Mouse (Mus musculus) macrophage (primary cell): ENCODE results near the gene Pacs1. TPM values are rescaled to one million over a fixed set of nuclear protein-coding genes. Genes with fewer than 3 reads are reported as not detected.
"Not testable (repeated sequence)": the region's sequence is repeated elsewhere in the genome, so short reads cannot be mapped to it uniquely, and the experiment has no call there.

Experiments
- H3K27ac ChIP-seq: fragments of 350-480 bp; formaldehyde crosslinking; 2 replicates; pipeline ENCODE4 v1.9.0; 2021
- H3K36me3 ChIP-seq: fragments of 350-480 bp; formaldehyde crosslinking; 2 replicates; pipeline ENCODE4 v1.9.0; 2021; ENCODE audit errors: inconsistent target
- H3K4me3 ChIP-seq: fragments of 350-480 bp; formaldehyde crosslinking; 2 replicates; pipeline ENCODE4 v1.9.0; 2021; ENCODE audit errors: inconsistent target
- H3K79me2 ChIP-seq: fragments of 350-480 bp; formaldehyde crosslinking; 2 replicates; pipeline ENCODE4 v1.9.0; 2021; ENCODE audit errors: inconsistent target
- WGBS: methylation state at CpG from one replicate; pipeline ENCODE4 v1.1.7; 2026; ENCODE audit warnings: inconsistent platforms; ENCODE audit not compliant: missing documents; 5-methylcytosine and 5-hydroxymethylcytosine counted together
- polyA plus RNA-seq: library from polyadenylated mRNA; stranded (reverse); fragments of 250-400 nt; gene quantifications from 3 replicates; pipeline ENCODE4 v1.2.4, GENCODE M21; 2018; ENCODE audit warnings: inconsistent platforms

Gene Pacs1
- polyA plus RNA-seq, 1 experiment from 2014 or later: 16.9 TPM

DNA sequence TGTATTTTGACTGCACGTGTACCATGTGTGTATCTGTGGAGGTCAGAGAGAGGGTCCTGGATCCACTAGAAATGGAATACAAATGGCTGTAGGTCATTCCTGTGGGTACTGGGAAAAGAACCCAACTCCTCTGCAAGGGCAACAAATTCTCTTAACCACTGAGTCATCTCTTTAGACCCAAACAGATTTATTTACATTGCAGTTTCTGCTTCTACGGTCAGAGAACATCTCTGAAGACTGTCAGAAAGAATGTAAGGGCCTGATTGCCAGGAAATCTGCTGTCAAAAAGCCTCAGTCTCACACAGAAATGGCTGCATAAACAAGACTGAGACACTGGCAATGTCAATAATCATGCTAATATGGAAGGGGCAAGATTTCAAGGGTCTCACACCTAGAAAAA lies 51.0 kb downstream of the Pacs1 start:
- no peak overlapping the region for H3K4me3 ChIP-seq
- H3K36me3 ChIP-seq: no peaks in the 10 kb centered on the region
- 89% methylated on average over 2 of the region's 2 CpGs for WGBS
- no peaks in the 10 kb centered on the region for H3K79me2 ChIP-seq
- no peak overlapping the region for H3K27ac ChIP-seq

DNA sequence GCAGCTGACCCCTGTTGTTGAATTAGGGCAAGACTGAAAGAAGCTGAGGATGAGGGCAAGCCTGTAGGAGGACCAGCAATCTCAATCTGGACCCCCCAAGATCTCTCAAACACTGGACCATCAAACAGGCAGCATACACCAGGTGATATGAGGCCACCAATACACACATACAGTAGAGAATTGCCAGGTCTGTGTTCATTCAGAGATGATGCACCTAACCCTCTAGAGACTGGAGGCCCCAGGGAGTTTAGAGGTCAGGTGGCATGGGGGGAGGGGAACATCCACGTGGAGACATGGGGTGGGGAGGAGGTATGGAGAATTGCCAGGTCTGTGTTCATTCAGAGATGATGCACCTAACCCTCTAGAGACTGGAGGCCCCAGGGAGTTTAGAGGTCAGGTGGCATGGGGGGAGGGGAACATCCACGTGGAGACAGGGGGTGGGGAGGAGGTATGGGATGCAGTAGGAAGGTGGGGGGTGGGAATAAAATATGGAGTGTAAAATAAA lies 51.6 kb downstream of the Pacs1 start:
- WGBS: 60% methylated on average over 1 of the region's 2 CpGs
- H3K36me3 ChIP-seq, H3K79me2 ChIP-seq, H3K27ac ChIP-seq, H3K4me3 ChIP-seq: not testable (repeated sequence)

DNA sequence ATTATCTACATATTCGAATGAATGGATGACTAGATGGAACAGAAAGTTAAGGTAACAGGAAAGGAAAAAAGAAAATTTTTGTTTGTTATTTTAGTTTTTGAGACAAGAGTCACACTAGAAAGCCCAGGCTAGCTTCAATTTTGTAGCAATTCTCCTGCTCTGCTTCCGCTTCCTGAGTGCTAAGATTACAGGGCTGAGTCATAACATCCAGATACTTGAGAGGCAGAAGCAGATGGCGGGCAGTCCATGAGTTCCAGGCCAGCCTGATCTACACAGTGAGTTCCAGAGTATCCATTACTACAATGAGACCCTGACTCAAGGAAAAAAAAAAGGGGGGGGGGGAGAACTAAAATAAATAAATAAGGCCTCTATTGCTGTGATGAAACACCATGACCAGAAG lies 52.5 kb downstream of the Pacs1 start:
- H3K4me3 ChIP-seq: no peak overlapping the region
- H3K36me3 ChIP-seq: no peaks in the 10 kb centered on the region
- WGBS: 98% methylated on average over 3 of the region's 3 CpGs
- H3K79me2 ChIP-seq: no peaks in the 10 kb centered on the region
- no peak overlapping the region for H3K27ac ChIP-seq

DNA sequence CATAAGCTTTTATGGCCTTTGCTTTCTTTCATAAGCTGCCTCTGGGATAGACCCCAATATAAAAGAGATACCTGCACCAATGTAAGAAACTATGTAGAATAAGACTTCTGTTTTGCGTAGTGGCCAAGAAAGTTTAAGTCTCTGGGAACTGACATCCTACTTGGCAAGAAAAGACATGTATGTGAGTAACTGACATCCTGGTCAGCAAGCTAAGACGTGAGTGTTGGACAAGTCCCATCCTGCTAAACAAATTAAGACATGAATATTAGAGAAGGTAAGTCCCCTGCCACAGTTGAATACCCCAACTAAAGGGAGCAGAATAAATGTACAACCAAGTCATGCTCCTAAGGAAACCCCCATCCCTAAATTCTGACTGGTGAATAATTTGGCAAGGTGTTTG lies 71.2 kb downstream of the Pacs1 start:
- Histone ChIP-seq H3K79me2 (no peaks in the 10 kb centered on the region), H3K36me3 (no peaks in the 10 kb centered on the region), H3K27ac (no peak overlapping the region), H3K4me3 (no peak overlapping the region)
- 97% methylated on average over 2 of the region's 2 CpGs for WGBS

DNA sequence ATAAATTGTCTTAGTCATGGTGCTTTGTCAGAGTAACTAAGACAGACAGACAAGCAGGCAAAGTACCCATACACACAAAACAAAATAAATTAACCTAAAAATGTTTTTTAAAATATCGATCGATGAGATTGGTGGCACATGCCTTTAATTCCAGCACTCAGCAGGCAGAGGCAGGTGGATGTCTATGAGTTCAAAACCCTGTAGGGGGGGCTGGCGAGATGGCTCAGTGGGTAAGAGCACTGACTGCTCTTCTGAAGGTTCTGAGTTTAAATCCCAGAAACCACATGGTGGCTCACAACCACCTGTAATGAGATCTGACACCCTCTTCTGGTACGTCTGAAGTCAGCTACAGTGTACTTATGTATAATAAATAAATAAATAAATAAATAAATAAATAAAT lies 72.3 kb downstream of the Pacs1 start:
- whole genome bisulfite sequencing: 85% methylated on average over 3 of the region's 4 CpGs
- not testable (repeated sequence) for H3K79me2 ChIP-seq, H3K4me3 ChIP-seq

DNA sequence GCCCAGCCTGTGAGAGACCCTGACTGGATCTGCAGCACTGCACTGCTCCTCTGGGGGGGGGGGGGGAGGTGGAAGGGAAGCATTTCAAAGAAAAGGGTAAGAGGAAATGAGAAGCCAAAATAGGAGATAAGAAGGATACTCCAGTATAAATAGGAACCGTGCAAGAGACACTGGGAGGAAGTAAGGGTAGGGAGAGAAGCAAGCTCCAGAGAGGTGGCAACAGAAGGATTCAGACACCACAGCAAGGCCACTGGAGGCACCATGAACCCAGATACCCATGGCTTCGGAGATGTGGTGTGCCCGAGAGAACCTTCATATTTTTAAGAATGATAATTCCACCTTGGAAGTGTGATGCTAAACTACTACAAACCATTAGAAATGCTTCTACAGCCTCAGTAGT lies 74.4 kb downstream of the Pacs1 start:
- Histone ChIP-seq H3K4me3 (no peak overlapping the region), H3K27ac (no peak overlapping the region), H3K36me3 (no peaks in the 10 kb centered on the region), H3K79me2 (no peaks in the 10 kb centered on the region)
- whole genome bisulfite sequencing: 60% methylated on average over 3 of the region's 3 CpGs

More for the DNA sequence above, 72.3 kb downstream of the Pacs1 start:
- not testable (repeated sequence) for H3K36me3 ChIP-seq, H3K27ac ChIP-seq

DNA sequence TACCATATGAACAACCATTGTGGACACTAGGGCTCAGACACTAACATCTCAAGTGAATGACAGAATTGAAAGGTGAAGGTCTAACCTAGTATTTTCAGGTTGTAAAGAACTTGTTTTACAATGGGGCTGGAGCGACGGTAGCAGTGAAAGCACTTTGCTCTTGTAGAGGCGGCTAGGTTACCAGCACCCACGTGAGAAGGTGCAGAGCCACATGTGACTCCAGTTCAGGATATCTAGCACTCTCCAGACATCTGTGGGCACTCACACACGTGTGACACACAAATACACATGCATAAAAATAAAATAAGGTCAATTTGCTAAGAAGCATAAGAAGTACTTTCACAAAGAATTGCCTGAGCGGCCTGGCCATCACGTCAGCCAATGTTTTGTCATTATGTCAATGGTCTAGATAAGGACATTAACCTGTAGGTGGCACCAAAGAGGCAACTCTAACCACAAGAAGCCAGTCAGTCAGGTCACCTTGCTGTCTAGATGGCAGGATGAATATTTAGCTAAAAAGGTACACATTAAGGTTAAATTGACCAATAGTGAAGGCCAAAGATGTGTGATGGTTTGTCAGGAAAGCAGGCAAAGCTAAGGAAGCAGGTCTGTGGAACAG lies 77.4 kb downstream of the Pacs1 start:
- H3K36me3 ChIP-seq: no peaks in the 10 kb centered on the region
- H3K79me2 ChIP-seq: no peaks in the 10 kb centered on the region
- 78% methylated on average over 7 of the region's 7 CpGs for WGBS
- no peak overlapping the region for H3K4me3 ChIP-seq
- H3K27ac ChIP-seq: no peak overlapping the region

DNA sequence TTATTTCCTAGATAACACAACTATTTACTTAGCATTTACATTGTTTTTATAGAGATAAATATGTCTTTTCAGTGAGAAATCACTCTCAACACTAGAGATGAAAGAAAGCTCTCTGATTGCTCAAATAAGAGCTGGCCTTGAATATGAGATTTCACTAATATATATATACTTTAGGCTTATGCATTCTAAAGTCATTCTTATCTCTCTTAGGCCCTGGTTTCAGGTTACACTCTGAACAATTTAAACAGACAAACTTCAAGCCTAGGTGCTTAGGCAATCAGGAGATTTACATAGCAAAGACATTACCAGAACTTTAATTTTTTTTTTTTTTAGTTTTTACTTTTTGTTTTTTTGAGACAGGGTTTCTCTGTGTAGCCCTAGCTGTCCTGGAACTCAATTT lies 80.5 kb downstream of the Pacs1 start:
- no peaks in the 10 kb centered on the region for H3K79me2 ChIP-seq
- no peak overlapping the region for H3K4me3 ChIP-seq
- H3K36me3 ChIP-seq: no peaks in the 10 kb centered on the region
- no peak overlapping the region for H3K27ac ChIP-seq

DNA sequence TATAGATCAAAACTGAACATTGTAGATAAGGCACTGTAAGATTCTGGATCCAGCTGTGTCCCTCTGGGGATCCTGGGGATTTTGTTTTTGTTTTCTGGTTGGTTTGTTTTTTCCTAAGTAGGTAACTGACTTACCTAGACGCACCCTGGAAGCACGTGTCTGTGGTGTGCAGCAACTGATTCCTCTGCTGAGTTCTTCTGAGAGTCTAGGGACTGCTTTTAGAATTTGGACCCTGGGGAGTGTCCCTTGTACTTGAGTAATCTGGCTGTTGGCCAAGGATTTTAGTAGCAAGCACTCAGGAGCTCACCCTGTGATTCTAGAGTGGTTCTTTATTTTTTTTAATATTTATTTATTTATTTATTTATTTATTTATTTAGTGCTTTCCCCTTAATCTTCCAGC lies 85.5 kb downstream of the Pacs1 start:
- Histone ChIP-seq H3K79me2 (no peaks in the 10 kb centered on the region), H3K4me3 (no peak overlapping the region), H3K27ac (no peak overlapping the region), H3K36me3 (no peaks in the 10 kb centered on the region)
- 95% methylated on average over 2 of the region's 2 CpGs for WGBS

DNA sequence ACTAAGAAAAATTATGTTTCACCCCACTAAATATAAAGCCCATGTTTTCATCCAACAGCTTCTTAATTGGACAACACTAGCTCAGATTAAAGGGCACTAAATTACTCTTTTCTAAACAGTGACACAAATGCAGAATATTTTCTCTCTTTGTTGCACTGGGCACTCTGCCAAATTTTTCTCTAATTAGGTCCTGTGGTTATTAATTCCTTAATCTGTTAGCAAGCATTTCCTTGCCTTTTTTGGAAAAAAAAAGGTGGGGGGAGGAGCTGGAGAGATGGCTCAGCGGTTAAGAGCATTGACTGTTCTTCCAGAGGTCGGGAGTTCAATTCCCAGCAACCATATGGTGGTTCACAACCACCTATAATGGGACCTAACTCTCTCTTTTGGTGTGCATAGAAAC lies 91.0 kb downstream of the Pacs1 start:
- Histone ChIP-seq H3K4me3 (no peak overlapping the region), H3K36me3 (no peaks in the 10 kb centered on the region), H3K79me2 (no peaks in the 10 kb centered on the region), H3K27ac (no peak overlapping the region)
- 93% methylated on average over 2 of the region's 2 CpGs for WGBS

DNA sequence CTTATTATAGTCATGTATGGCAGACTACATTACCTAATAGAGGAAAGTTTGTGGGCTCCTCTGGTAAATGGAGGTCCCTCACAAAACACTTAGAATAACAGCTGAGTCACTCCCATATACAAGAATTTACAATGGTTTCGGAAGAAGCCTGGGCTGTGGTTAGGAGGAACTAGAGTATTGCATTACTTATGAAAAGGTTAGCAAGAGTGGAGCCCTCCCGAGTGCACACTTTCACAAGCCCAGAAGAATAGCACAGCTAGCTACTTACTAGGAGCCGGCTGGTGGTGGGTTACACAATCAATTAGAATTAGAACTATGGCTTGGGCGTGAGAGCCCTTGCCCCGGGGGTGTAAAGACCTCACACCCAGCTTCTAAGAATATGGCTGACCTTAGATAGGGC lies 94.3 kb downstream of the Pacs1 start:
- 6% methylated on average over 5 of the region's 5 CpGs for WGBS
- 0 out of 2 replicates have a peak overlapping the region, but pooled peaks have one; percentile 7 for H3K27ac ChIP-seq
- H3K36me3 ChIP-seq: no peaks in the 10 kb centered on the region
- no peaks in the 10 kb centered on the region for H3K79me2 ChIP-seq
- H3K4me3 ChIP-seq: no peak overlapping the region

DNA sequence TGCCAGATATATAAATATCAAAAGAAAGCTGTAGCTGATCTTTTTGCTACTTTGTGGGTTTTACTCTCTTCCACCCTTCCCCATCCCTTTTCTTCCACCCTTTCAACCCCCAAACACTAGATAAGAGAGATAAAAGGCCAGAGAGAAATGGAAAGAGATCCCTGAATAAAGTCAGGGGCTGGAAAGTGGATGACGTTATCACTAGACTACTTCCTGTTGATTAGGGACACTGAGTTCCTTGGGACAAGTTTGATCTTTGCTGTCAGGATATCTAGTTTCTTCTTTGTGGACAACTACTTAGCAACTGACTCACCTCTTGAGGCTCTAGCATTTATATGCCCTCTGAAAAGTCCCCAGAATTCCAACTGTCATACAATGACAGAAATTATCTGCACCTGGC lies 102.5 kb downstream of the Pacs1 start:
- WGBS: 87% methylated on average over 1 of the region's 1 CpGs
- Histone ChIP-seq H3K36me3 (no peaks in the 10 kb centered on the region), H3K4me3 (no peak overlapping the region), H3K27ac (no peak overlapping the region), H3K79me2 (no peaks in the 10 kb centered on the region)

DNA sequence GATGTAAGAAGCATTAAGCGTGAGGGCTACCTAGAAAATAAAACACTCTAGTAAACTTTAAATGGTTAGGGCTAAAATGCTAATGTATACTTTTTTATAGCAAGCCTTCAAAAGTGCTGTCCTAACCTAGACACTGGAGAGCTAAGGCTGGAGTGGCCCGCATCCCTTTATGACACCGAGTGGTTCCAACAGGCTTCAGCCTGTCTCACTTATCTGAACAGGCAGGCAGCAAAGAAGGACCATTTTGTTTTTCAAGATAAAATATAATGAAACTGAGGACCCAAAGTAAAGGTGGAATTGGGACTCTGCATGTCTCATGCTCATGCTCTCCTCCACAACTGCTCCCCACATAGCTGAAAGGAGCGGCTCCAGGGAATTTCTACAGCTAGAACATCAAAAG lies 105.4 kb downstream of the Pacs1 start:
- 100% methylated on average over 4 of the region's 4 CpGs for WGBS
- Histone ChIP-seq H3K27ac (no peak overlapping the region), H3K79me2 (no peaks in the 10 kb centered on the region), H3K36me3 (no peaks in the 10 kb centered on the region), H3K4me3 (no peak overlapping the region)

DNA sequence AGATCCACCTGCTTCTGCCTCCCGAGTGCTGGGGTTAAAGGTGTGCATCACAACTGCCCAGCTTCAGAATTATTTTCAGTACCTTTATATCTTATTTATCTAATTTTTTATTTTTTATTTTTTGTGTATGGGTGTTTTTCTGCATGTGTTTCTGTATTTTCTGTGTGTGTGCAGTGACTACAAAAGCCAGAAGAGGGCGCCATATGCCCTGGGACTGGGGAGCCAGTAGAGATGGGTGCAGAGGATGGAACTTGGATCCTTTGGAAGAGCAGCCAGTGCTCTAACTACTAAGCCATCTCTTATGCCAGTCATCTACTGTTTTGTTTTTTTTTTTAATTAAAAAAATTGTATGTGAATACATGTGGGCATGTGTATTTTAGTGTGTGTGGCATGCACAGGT lies 108.5 kb downstream of the Pacs1 start:
- Histone ChIP-seq H3K4me3 (no peak overlapping the region), H3K79me2 (no peaks in the 10 kb centered on the region), H3K36me3 (no peaks in the 10 kb centered on the region), H3K27ac (no peak overlapping the region)
- WGBS: 65% methylated on average over 2 of the region's 2 CpGs

DNA sequence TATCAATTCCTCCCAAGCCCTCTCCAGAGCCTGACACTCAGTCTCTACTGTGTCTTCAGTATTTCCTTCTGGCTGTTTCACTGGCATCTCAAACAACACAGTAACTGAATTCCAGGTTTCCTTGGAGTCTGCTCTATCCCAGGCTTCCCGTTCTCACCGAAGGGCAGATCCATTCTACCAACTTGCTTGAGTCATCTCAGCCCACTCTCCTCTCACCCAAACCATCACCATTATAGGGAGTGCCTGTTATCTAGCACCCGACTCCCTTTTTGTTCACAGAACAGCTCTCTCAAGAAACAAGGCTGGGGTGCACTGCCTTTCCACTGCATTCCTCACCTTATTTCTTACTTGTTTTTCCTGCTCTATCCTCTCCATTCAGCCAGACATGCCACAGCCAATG lies 111.0 kb downstream of the Pacs1 start:
- Histone ChIP-seq H3K27ac (no peak overlapping the region), H3K79me2 (no peaks in the 10 kb centered on the region), H3K36me3 (no peaks in the 10 kb centered on the region), H3K4me3 (no peak overlapping the region)
- 100% methylated on average over 3 of the region's 3 CpGs for WGBS

DNA sequence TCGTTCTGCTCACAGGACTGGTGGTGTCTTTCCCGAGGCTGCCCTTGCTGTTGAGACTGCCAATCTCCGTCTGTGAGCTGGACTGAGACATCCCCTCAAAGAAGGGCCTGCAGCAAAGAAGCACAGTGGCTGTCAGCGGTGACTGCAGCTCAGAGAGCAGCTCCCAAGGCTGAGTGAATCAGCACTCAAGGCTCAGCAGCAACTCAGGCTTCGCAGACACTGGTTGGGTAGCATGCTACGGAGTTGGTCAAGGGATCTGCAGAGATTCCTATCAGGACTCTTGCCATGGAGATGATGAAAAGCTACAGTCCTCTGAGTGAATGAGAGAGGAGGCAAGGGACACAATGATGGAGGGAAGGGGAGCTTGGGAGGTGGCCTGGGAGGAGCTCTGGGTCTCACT lies 120.7 kb downstream of the Pacs1 start:
- WGBS: 93% methylated on average over 6 of the region's 6 CpGs
- no peak overlapping the region for H3K27ac ChIP-seq
- peaks cover 8% of the 10 kb centered on the region for H3K36me3 ChIP-seq
- H3K79me2 ChIP-seq: no peaks in the 10 kb centered on the region
- no peak overlapping the region for H3K4me3 ChIP-seq
